In the genomic region with DNA sequence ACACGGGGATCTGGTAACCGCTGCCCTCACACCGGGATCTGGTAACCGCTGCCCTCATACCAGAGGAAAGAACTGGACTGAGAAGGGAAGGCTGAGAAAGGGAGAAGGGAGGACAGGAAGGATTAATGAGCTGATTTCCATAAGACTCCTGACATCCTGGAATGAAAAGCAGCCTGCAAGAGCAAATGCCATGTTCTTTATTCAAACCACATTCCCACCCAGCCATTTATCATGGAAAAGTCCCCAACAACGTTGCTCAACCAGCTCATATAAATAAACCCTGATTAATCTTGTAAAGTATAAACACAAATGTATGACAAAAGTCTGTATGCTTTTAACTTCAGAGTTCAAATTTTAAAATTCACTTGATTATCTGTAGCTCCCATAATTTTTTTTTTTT, we compare ENCODE assay signal across 20 mouse cellular contexts.
DNase-seq lines count a peak whose midpoint lies in the region; ATAC-seq and TF ChIP-seq lines count a peak whose summit lies in the region.
"Had no signal": no experiment of that assay in that cellular context is flagged by ENCODE, and none has a peak within 500 bp of the region (broad histone marks: within the 10 kb centered on the region; RNA-seq: fewer than 3 reads in every experiment).

No protein-coding gene starts in this region.

- H3K4me1 ChIP-seq in kidney, postnatal 0 days (replicated peaks; ENCODE audit: insufficient read depth, low read length), result peaks cover 30% of the 10 kb centered on the region
- peaks cover 38% of the 10 kb centered on the region for H3K4me1 ChIP-seq in lung, postnatal 0 days (ENCODE audit: insufficient read depth, low read depth, low read length)
- H3K4me1 ChIP-seq in embryonic fibroblast, embryonic 13.5 days (ENCODE audit: control insufficient read depth, insufficient read depth, low read length), result peaks cover 19% of the 10 kb centered on the region
- H3K4me1 ChIP-seq in stomach, postnatal 0 days (replicated peaks; ENCODE audit: control insufficient read depth, insufficient read depth), result peaks cover 11% of the 10 kb centered on the region

- no peak overlapping the region for H3K4me3 ChIP-seq in kidney, postnatal 0 days (replicated peaks; ENCODE audit: low read depth, low read length)
- no peak overlapping the region for H3K4me3 ChIP-seq in lung, postnatal 0 days (ENCODE audit: low read depth, low read length)
- H3K4me3 ChIP-seq in embryonic fibroblast, embryonic 13.5 days (ENCODE audit: insufficient read depth, low read length), result no peak overlapping the region
- no peak overlapping the region for H3K4me3 ChIP-seq in stomach, postnatal 0 days (ENCODE audit: low read depth, low read length)
- H3K4me3 ChIP-seq: embryonic facial prominence, embryonic 15.5 days; hindbrain, embryonic 12.5 days; liver, embryonic 15.5 days; megakaryocyte, embryonic 14.5 days; midbrain, embryonic 13.5 days had no signal

- no peak for ATAC-seq in kidney, postnatal 0 days (replicated peaks; ENCODE audit: low FRiP score, low read depth)
- 0 out of 2 replicates have a peak, but pooled peaks have one; percentile 5 for ATAC-seq in lung, postnatal 0 days
- ATAC-seq in stomach, postnatal 0 days (ENCODE audit: low FRiP score, low TSS enrichment), result no peak; the same call in 1 of the 2 replicates
- ATAC-seq: forebrain, embryonic 16.5 days; midbrain, embryonic 13.5 days had no signal

- 36% methylated on average over 5 of the region's 5 CpGs for WGBS in kidney, postnatal 0 days
- WGBS in lung, postnatal 0 days, result 70% methylated on average over 5 of the region's 5 CpGs
- 50% methylated on average over 5 of the region's 5 CpGs for WGBS in stomach, postnatal 0 days

- no peak for TF ChIP-seq POLR2A in embryonic fibroblast, embryonic 13.5 days (IDR thresholded peaks at IDR 0.05; ENCODE audit: low read depth, low read length)

- no peak overlapping the region for H3K4me2 ChIP-seq in kidney, postnatal 0 days (ENCODE audit: low read length)
- no peak overlapping the region for H3K4me2 ChIP-seq in lung, postnatal 0 days (replicated peaks; ENCODE audit: low read depth, low read length)
- H3K4me2 ChIP-seq in stomach, postnatal 0 days (replicated peaks; ENCODE audit: low read depth), result no peak overlapping the region
- H3K4me2 ChIP-seq: embryonic facial prominence, embryonic 15.5 days; hindbrain, embryonic 12.5 days; liver, embryonic 15.5 days; midbrain, embryonic 13.5 days had no signal

- no peak for TF ChIP-seq CTCF in kidney, postnatal 0 days (IDR thresholded peaks at IDR 0.05; ENCODE audit: low read depth)
- TF ChIP-seq CTCF in lung, postnatal 0 days (IDR thresholded peaks at IDR 0.05), result no peak
- no peak for TF ChIP-seq CTCF in embryonic fibroblast, embryonic 13.5 days (IDR thresholded peaks at IDR 0.05; ENCODE audit: borderline replicate concordance, insufficient read depth, low read length)
- TF ChIP-seq CTCF in stomach, postnatal 0 days (IDR thresholded peaks at IDR 0.05; ENCODE audit: low read depth), result no peak

- peak; percentile 90 for DNase-seq in kidney, postnatal 0 days (ENCODE audit: low spot score)
- DNase-seq in kidney, adult 9 months, result no peak
- DNase-seq in lung, postnatal 0 days (ENCODE audit: low spot score), result peak; percentile 85
- DNase-seq in lung, adult 18-20 months, result no peak
- no peak for DNase-seq in stomach, postnatal 0 days (ENCODE audit: low spot score)
- no peak for DNase-seq in right cerebral cortex, postnatal 25 days
- DNase-seq in layer of hippocampus, adult 9-10 months (ENCODE audit: low spot score), result no peak
- DNase-seq: adrenal gland, postnatal 36 days; cerebellum, adult 11 months; cerebellum, adult 9-11 months; gastrocnemius, postnatal 14 days; kidney, adult 11 months; layer of hippocampus, adult 9-11 months had no signal

- H3K27ac ChIP-seq in kidney, postnatal 0 days, result no peak overlapping the region; the same call in 1 of the 2 replicates
- no peak overlapping the region for H3K27ac ChIP-seq in lung, postnatal 0 days (ENCODE audit: low read length)
- H3K27ac ChIP-seq in embryonic fibroblast, embryonic 13.5 days (ENCODE audit: insufficient read depth, low read length), result peak overlapping the region; percentile 59; the same call in 1 of the 2 replicates
- H3K27ac ChIP-seq in stomach, postnatal 0 days (replicated peaks), result 0 out of 2 replicates have a peak overlapping the region, but pooled peaks have one; percentile 45
- H3K27ac ChIP-seq: embryonic facial prominence, embryonic 15.5 days; hindbrain, embryonic 12.5 days; liver, embryonic 15.5 days; midbrain, embryonic 13.5 days had no signal

- no peaks in the 10 kb centered on the region for H3K27me3 ChIP-seq in kidney, postnatal 0 days (ENCODE audit: insufficient read depth, low read length)
- H3K27me3 ChIP-seq in lung, postnatal 0 days (replicated peaks; ENCODE audit: insufficient read depth, low read length), result no peaks in the 10 kb centered on the region
- H3K27me3 ChIP-seq in stomach, postnatal 0 days (ENCODE audit: control insufficient read depth, insufficient read depth, low read length), result no peaks in the 10 kb centered on the region
- H3K27me3 ChIP-seq: embryonic facial prominence, embryonic 15.5 days; hindbrain, embryonic 12.5 days; liver, embryonic 15.5 days; megakaryocyte, embryonic 14.5 days; midbrain, embryonic 13.5 days had no signal

- H3K36me3 ChIP-seq in kidney, postnatal 0 days (ENCODE audit: insufficient read depth, low read length), result no peaks in the 10 kb centered on the region
- no peaks in the 10 kb centered on the region for H3K36me3 ChIP-seq in lung, postnatal 0 days (ENCODE audit: insufficient read depth, low read length)
- H3K36me3 ChIP-seq in stomach, postnatal 0 days (ENCODE audit: control insufficient read depth, insufficient read depth, low read length), result no peaks in the 10 kb centered on the region
- H3K36me3 ChIP-seq: embryonic facial prominence, embryonic 15.5 days; liver, embryonic 15.5 days had no signal

- no peak overlapping the region for H3K9ac ChIP-seq in kidney, postnatal 0 days (ENCODE audit: low read depth, low read length)
- no peak overlapping the region for H3K9ac ChIP-seq in lung, postnatal 0 days (replicated peaks; ENCODE audit: low read depth)
- no peak overlapping the region for H3K9ac ChIP-seq in stomach, postnatal 0 days (ENCODE audit: low read length)
- H3K9ac ChIP-seq: embryonic facial prominence, embryonic 15.5 days; hindbrain, embryonic 12.5 days; liver, embryonic 15.5 days; midbrain, embryonic 13.5 days had no signal

- H3K9me3 ChIP-seq in kidney, postnatal 0 days (replicated peaks; ENCODE audit: low read length), result no peaks in the 10 kb centered on the region
- no peaks in the 10 kb centered on the region for H3K9me3 ChIP-seq in lung, postnatal 0 days (ENCODE audit: low read length)
- no peaks in the 10 kb centered on the region for H3K9me3 ChIP-seq in stomach, postnatal 0 days (ENCODE audit: control insufficient read depth, low read length)
- H3K9me3 ChIP-seq: embryonic facial prominence, embryonic 15.5 days; hindbrain, embryonic 12.5 days; liver, embryonic 15.5 days; megakaryocyte, embryonic 14.5 days; midbrain, embryonic 13.5 days had no signal

- peak; percentile 60; the same call in 1 of the 2 replicates for TF ChIP-seq EP300 in lung, postnatal 0 days (IDR thresholded peaks at IDR 0.05)
- TF ChIP-seq EP300 in stomach, postnatal 0 days (optimal IDR thresholded peaks at IDR 0.05), result peak; percentile 72

Comparison
In these comparisons a context has a peak if more than half of its experiments do, and no peak if none do; other contexts are left out.
1. DNase-seq: peak in kidney, postnatal 0 days (single experiment) and lung, postnatal 0 days (single experiment); none in kidney, adult 9 months (single experiment), lung, adult 18-20 months (0 of 2), stomach, postnatal 0 days (single experiment), right cerebral cortex, postnatal 25 days (single experiment) and layer of hippocampus, adult 9-10 months (single experiment).
2. H3K27ac ChIP-seq: peak in embryonic fibroblast, embryonic 13.5 days (single experiment) and stomach, postnatal 0 days (single experiment); none in kidney, postnatal 0 days (single experiment) and lung, postnatal 0 days (single experiment).